Mouse (Mus musculus) lung, postnatal 0 days (tissue): Measurements from ENCODE around the gene Ndrg2.

Experiments used
- CTCF ChIP-seq: IDR thresholded peaks from 2 replicates; pipeline ENCODE4 v1.5.1; 2016; ENCODE audit warnings: antibody characterized with exemption, mild to moderate bottlenecking
- EP300 ChIP-seq: IDR thresholded peaks from 2 replicates; pipeline ENCODE4 v1.6.1; 2016; ENCODE audit warnings: antibody characterized with exemption, mild to moderate bottlenecking, control low read depth

DNA sequence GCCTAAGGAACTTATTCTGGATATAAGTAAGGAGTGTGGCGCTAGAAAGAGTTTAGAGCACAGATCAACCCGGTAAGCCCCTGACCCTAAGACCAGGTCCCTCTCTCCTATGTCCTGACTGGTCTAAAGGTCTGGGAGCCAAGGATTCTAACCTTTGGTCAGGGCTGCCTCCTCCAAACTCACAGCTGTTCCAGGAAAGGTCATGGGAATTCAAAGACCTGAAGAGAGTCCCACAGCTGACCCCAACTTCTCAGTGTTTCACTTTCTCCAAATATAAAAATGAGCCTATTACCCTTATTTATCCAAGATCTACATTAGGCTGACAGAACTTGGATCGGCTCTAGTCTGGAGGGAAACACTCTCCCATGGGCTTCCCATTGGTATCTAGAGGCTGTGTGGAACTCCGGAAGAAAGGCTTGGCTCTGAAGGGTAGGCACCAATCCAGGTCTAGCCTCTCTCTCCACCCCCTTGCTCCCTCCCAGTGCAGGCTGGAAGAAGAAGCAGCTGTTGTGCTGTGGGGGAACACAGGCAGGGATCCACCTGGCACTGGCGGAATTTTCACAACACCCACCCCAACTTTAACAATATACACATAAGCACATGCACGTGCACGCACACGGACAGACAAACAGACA, 15.5 kb upstream of the Ndrg2 start:
- TF ChIP-seq CTCF: no peak
- peak; percentile 54; the same call in 1 of the 2 replicates for TF ChIP-seq EP300
